Mouse (Mus musculus) layer of hippocampus, postnatal 14 days (tissue): Measurements from ENCODE around the gene Hbb-bh1. TPM values are rescaled to one million over a fixed set of nuclear protein-coding genes. Genes with fewer than 3 reads are reported as not detected.
"Not testable (repeated sequence)": the region's sequence is repeated elsewhere in the genome, so short reads cannot be mapped to it uniquely, and the experiment has no call there.

ENCODE experiments used
- DNase-seq, 2 experiments: peaks; one replicate each; pipeline ENCODE4 v3.0.0; 2021 to 2022; ENCODE audit warnings: low spot score in 2 of 2, mixed read lengths in 1 of 2
- total RNA-seq, 2 experiments: library from RNA; stranded (reverse); gene quantifications; 2 replicates each; pipeline ENCODE4 v1.2.3; 2021

Hbb-bh1 gene
- total RNA-seq, 2 experiments from 2014 or later: not detected

DNA sequence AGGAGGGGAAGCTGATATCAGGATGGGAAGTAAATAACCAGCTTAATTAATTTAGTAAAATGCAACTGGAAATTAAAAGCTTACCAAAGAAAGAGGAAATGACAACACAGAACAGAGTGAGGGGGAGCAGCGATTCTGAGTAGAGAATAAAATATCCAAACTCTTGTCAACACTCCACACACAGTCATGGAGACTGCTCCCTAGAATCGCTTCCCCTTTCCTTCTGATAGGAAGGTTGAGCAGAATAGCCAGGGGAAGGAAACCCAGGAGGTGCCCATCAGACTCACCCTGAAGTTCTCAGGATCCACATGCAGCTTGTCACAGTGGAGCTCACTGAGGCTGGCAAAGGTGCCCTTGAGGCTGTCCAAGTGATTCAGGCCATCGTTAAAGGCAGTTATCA, 29.8 kb downstream of the Hbb-bh1 start:
- DNase-seq: not testable (repeated sequence)

DNA sequence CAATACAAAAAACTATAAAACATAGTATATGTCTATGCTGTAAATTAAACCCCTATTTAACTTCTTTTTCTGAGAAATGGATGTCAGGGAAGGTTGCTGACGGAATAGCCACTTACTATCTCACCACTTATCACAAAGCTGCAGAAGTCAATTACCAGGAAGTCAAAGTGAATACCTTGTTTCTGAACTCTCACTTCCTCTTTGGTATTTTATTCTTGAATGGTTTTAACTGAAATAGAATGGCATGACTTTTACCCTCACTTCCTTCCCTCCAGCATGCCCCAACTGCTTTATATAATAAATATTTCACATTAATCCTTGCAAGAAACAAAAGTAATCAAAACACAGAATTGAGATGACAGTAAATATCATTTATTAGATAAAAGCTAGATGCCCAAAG, 30.8 kb downstream of the Hbb-bh1 start:
- DNase-seq: no peak

DNA sequence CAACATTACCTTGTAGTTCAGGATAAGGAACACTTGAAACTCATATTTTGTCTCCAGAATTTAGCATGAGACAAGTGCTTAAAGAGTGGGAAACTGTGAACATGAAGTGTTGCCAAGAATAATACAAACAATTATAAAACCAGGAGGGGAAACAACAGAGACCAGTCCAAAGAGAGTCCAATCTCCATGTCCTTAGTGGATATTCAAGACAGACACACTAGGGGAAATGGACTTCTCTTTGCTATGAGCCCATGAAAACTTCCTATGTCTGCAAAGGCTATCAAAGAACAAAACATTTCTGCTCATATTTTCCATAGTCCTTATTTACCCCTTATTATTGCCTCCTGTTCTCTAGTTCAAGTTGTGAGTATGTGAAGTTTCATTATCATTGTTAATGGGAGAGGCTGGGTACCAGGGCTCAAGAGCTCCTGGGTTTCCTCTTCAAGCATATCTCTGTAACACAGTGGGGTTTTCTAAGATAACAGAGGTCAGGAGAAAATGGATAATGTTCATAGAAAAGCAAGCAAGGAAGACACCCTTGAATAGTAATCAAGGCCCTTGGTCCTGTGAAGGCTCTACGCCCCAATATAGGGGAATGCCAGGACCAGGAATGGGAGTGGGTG, 31.6 kb downstream of the Hbb-bh1 start:
- DNase-seq: no peak

DNA sequence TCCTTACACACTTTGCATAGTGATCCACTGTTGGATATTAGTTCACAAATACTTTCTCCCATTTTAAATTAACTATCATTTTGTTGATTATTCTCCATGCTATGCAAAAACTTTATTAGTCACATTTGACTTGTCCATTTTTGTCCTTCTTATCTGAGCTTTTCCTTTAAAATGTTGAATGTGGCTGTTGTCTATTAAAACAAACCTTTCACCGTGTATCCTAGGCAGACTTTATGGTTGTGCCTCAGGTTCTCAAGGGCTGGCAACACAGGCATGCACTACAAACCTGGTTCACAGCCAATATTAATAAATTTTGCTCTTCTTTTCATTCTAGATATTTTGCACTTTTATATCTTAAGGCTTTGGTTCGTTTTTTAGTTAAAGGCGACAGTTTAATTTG, 32.2 kb downstream of the Hbb-bh1 start:
- no peak for DNase-seq

- DNase-seq: no peak
Observed at GRCm38 (mm10) chr7:103810296-103810695, 32.7 kb downstream of the Hbb-bh1 start.

DNA sequence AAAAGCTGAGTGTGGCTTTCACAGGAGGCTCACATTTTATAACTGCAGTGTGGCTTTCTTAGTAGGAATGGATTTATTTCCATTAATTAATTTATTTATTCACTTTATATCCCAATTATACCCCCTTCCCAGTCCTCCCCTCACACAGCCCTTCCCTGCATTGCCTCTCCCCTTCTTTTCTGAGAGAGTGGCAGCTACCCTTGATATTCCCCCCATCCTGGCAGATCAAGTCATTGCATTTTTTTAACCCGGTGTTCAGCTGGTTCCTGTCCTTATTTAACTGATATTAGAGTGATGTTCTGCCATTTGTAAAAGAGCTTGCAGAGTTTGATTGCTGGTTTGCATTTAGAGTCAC, 33.2 kb downstream of the Hbb-bh1 start:
- DNase-seq: no peak

GRCm38 (mm10) chr7:103808971-103809800, 33.8 kb downstream of the Hbb-bh1 start:
- DNase-seq: no peak

GRCm38 (mm10) chr7:103808120-103808519, 34.8 kb downstream of the Hbb-bh1 start:
- not testable (repeated sequence) for DNase-seq

GRCm38 (mm10) chr7:103806856-103807255, 36.1 kb downstream of the Hbb-bh1 start:
- peak in 1 of 2 experiments; percentile 13 for DNase-seq

GRCm38 (mm10) chr7:103792669-103793388, 50.1 kb downstream of the Hbb-bh1 start:
- no peak for DNase-seq

GRCm38 (mm10) chr7:103791721-103792120, 51.2 kb downstream of the Hbb-bh1 start, which contains the start of gene Olfr67:
Gene Olfr67, minus strand, starts transcription at chr7:103791821.
- DNase-seq: no peak

Other genes with a start within 250 kb of the Hbb-bh1 start
- not detected for gene Olfr619, start 242.6 kb downstream of the Hbb-bh1 start, total RNA-seq
- gene Olfr620, start 230.6 kb downstream of the Hbb-bh1 start, total RNA-seq: not detected
- not detected for gene Olfr622, start 200.5 kb downstream of the Hbb-bh1 start, total RNA-seq
- not detected for gene Olfr623, start 179.5 kb downstream of the Hbb-bh1 start, total RNA-seq
- gene Olfr624, start 172.0 kb downstream of the Hbb-bh1 start, total RNA-seq: under 1 TPM in 1 of 2 experiments, not detected in 1; 0.07 TPM
- gene Olfr625-ps1, start 160.4 kb downstream of the Hbb-bh1 start, total RNA-seq: not detected
- gene Olfr243, start 128.5 kb downstream of the Hbb-bh1 start, total RNA-seq: not detected
- gene Olfr628, start 112.8 kb downstream of the Hbb-bh1 start, total RNA-seq: not detected
- not detected for gene Olfr629, start 98.2 kb downstream of the Hbb-bh1 start, total RNA-seq
- not detected for gene Olfr630, start 85.8 kb downstream of the Hbb-bh1 start, total RNA-seq
- not detected for gene Olfr69, start 71.6 kb downstream of the Hbb-bh1 start, total RNA-seq
- gene Olfr68, start 63.5 kb downstream of the Hbb-bh1 start, total RNA-seq: not detected
- gene Olfr67, start 51.3 kb downstream of the Hbb-bh1 start, total RNA-seq: not detected
- gene Hbb-bt, start 29.2 kb downstream of the Hbb-bh1 start, total RNA-seq: 10 to 100 TPM; 58.3 to 79.4 TPM
- 100 to 1,000 TPM; 565 to 654 TPM for gene Hbb-bs, start 15.1 kb downstream of the Hbb-bh1 start, total RNA-seq
- not detected for gene Hbb-bh2, start 2.6 kb downstream of the Hbb-bh1 start, total RNA-seq
- gene Hbb-y, start 10.1 kb upstream of the Hbb-bh1 start, total RNA-seq: not detected
- not detected for gene Olfr66, start 43.1 kb upstream of the Hbb-bh1 start, total RNA-seq
- not detected for gene Olfr64, start 51.3 kb upstream of the Hbb-bh1 start, total RNA-seq
- gene Olfr65, start 60.3 kb upstream of the Hbb-bh1 start, total RNA-seq: not detected
- not detected for gene Olfr631, start 85.7 kb upstream of the Hbb-bh1 start, total RNA-seq
- not detected for gene Olfr632, start 91.2 kb upstream of the Hbb-bh1 start, total RNA-seq
- gene Olfr633, start 101.3 kb upstream of the Hbb-bh1 start, total RNA-seq: not detected
- under 1 TPM; 0.07 to 0.09 TPM for gene Olfr635, start 128.0 kb upstream of the Hbb-bh1 start, total RNA-seq
- gene Olfr638, start 155.6 kb upstream of the Hbb-bh1 start, total RNA-seq: not detected
- under 1 TPM; 0.07 to 0.19 TPM for gene Olfr639, start 174.1 kb upstream of the Hbb-bh1 start, total RNA-seq
- gene Olfr640, start 182.4 kb upstream of the Hbb-bh1 start, total RNA-seq: not detected
- gene Olfr641, start 192.3 kb upstream of the Hbb-bh1 start, total RNA-seq: not detected
- not detected for gene Olfr642, start 209.5 kb upstream of the Hbb-bh1 start, total RNA-seq
- not detected for gene 4930516K23Rik, start 218.3 kb upstream of the Hbb-bh1 start, total RNA-seq
- not detected for gene Olfr644, start 228.7 kb upstream of the Hbb-bh1 start, total RNA-seq
- gene Olfr645, start 242.3 kb upstream of the Hbb-bh1 start, total RNA-seq: not detected